22 mouse cellular contexts compared by ENCODE assay signal in genomic region chr16:13846675-13847074, GRCm38 (mm10). TPM values are rescaled to one million over a fixed set of nuclear protein-coding genes. Genes with fewer than 3 reads are reported as not detected.
"Had no signal": no experiment of that assay in that cellular context is flagged by ENCODE, and none has a peak within 500 bp of the region (broad histone marks: within the 10 kb centered on the region; RNA-seq: fewer than 3 reads in every experiment).

No protein-coding gene starts in this region.

- ATAC-seq: forebrain, embryonic 13.5 days; forebrain, embryonic 14.5 days; forebrain, embryonic 15.5 days; forebrain, embryonic 16.5 days; forebrain, postnatal 0 days had no signal

- DNase-seq: cerebellum, adult 2 months; cerebellum, adult 8-10 months; cerebellum, adult 9-10 months; cerebellum, adult 9-11 months; cerebellum, postnatal 10 days; cerebellum, postnatal 14 days; cerebellum, postnatal 25 days; cerebellum, postnatal 36 days; embryo, embryonic 11 days; forebrain, postnatal 0 days; gastrocnemius, adult 2 months; gastrocnemius, postnatal 10 days; gastrocnemius, postnatal 14 days; gastrocnemius, postnatal 25 days; gastrocnemius, postnatal 36 days; heart, adult 18-20 months; heart, adult 2 months had no signal

RNA-seq across cellular contexts. Expression of gene Mpv17l, which starts 56.3 kb away (rescaled TPM):
- total RNA-seq: granulocyte monocyte progenitor cell, adult 5-6 weeks had no signal
